ENCODE assay signal across 13 mouse cellular contexts in the genomic region with DNA sequence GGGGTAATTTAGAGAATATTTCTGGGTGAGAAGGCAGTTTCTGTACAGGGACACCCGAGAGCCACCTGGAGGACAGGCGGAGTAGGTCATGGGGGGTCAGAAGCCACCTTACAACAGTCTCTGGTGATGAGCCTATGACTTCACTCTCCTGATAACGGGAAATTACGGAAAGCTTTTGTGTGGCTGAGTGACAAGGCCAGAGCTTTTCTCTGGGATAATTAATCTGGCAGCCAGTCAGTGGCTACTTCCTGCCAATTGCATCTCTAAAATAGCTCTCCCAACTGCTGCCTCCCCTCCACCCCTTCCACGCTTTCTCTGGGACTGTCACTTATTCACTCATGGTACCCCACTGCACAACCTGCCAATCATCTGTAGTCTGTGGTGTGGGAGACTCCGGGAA. TPM values are rescaled to one million over a fixed set of nuclear protein-coding genes. Genes with fewer than 3 reads are reported as not detected.
DNase-seq lines count a peak whose midpoint lies in the region; ATAC-seq and TF ChIP-seq lines count a peak whose summit lies in the region.
"Had no signal": no experiment of that assay in that cellular context is flagged by ENCODE, and none has a peak within 500 bp of the region (broad histone marks: within the 10 kb centered on the region; RNA-seq: fewer than 3 reads in every experiment).

No protein-coding gene starts in this region.

- H3K36me3 ChIP-seq in hindbrain, postnatal 0 days (ENCODE audit: insufficient read depth, low read length), result no peaks in the 10 kb centered on the region

- no peaks in the 10 kb centered on the region for H3K9me3 ChIP-seq in hindbrain, postnatal 0 days (ENCODE audit: low read length)

- no peaks in the 10 kb centered on the region for H3K27me3 ChIP-seq in hindbrain, postnatal 0 days (ENCODE audit: insufficient read depth, low read length)

- peak overlapping the region; percentile 22; the same call in 1 of the 2 replicates for H3K27ac ChIP-seq in hindbrain, postnatal 0 days

- no peak overlapping the region for H3K4me3 ChIP-seq in hindbrain, postnatal 0 days (ENCODE audit: low read length)

- H3K4me1 ChIP-seq in hindbrain, postnatal 0 days (ENCODE audit: insufficient read depth, low read length), result peaks cover 13% of the 10 kb centered on the region

- peak; percentile 58 for DNase-seq in heart, adult 11 months
- DNase-seq in heart, adult 18-20 months, result no peak
- peak; percentile 94 for DNase-seq in brain, adult 2 months (ENCODE audit: low read depth, low spot score)
- DNase-seq in cerebellum, postnatal 25 days, result peak; percentile 74 to 83
- peak; percentile 56 for DNase-seq in hindbrain, postnatal 0 days (ENCODE audit: low spot score)
- no peak for DNase-seq in kidney, adult 8-10 months
- DNase-seq in testis, postnatal 10 days (ENCODE audit: low spot score), result no peak
- no peak for DNase-seq in adrenal gland, adult 18-20 months (ENCODE audit: low spot score in 2 of 2)
- DNase-seq: adrenal gland, postnatal 25 days; B cell, adult 2 months; liver, postnatal 0 days had no signal

- no peak overlapping the region for H3K4me2 ChIP-seq in hindbrain, postnatal 0 days (ENCODE audit: low read depth, low read length)

- WGBS in hindbrain, postnatal 0 days, result 36% methylated on average over 6 of the region's 6 CpGs

- peak; percentile 54; the same call in 1 of the 2 replicates for ATAC-seq in hindbrain, postnatal 0 days
- ATAC-seq: liver, postnatal 0 days had no signal

- no peak overlapping the region for H3K9ac ChIP-seq in hindbrain, postnatal 0 days (replicated peaks; ENCODE audit: low read length)
- H3K9ac ChIP-seq: liver, postnatal 0 days had no signal

- TF ChIP-seq CTCF in hindbrain, postnatal 0 days (IDR thresholded peaks at IDR 0.05; ENCODE audit: low read depth), result peak; percentile 17; the same call in 1 of the 2 replicates

RNA-seq across cellular contexts. Expression of gene Myt1l, which starts 19.6 kb away (rescaled TPM):
- total RNA-seq in heart, adult 18-20 months (2021), result not detected
- 68.6 and 83.0 TPM in 2 replicates for total RNA-seq in hindbrain, postnatal 0 days (2014; rRNA removed)
- 163 and 173 TPM in 2 replicates for polyA plus RNA-seq in hindbrain, postnatal 0 days (2015; fragmentation: Nextera tagmentation; extraction: Ambion mirVana)
- 1 to 10 TPM; 2.2 to 2.3 TPM for total RNA-seq in adrenal gland, adult 18-20 months (2021)
- total RNA-seq: gastrocnemius, adult 18-20 months had no signal
- polyA plus RNA-seq: kidney, embryonic 14.5 days; liver, postnatal 0 days had no signal

Comparison
In these comparisons a context has a peak if more than half of its experiments do, and no peak if none do; other contexts are left out.
1. DNase-seq: peak in heart, adult 11 months (single experiment), brain, adult 2 months (single experiment), cerebellum, postnatal 25 days (2 of 2) and hindbrain, postnatal 0 days (single experiment); none in heart, adult 18-20 months (0 of 2), kidney, adult 8-10 months (0 of 2), testis, postnatal 10 days (single experiment) and adrenal gland, adult 18-20 months (0 of 2).
2. RNA of gene Myt1l, which starts 19.6 kb away (total RNA-seq): 68.6 to 83.0 TPM in hindbrain, postnatal 0 days; 2.2 to 2.3 TPM in adrenal gland, adult 18-20 months and not detected in heart, adult 18-20 months; every median in the first group is over 10 times any median in the second.